Mouse (Mus musculus) left cerebral cortex, adult 9 months (tissue): ENCODE results near the gene Kiz.

Experiments used
- DNase-seq, 2 experiments: peaks; one replicate each; pipeline ENCODE4 v3.0.0; 2022; ENCODE audit warnings: low spot score in 2 of 2

Gene Kiz

DNA sequence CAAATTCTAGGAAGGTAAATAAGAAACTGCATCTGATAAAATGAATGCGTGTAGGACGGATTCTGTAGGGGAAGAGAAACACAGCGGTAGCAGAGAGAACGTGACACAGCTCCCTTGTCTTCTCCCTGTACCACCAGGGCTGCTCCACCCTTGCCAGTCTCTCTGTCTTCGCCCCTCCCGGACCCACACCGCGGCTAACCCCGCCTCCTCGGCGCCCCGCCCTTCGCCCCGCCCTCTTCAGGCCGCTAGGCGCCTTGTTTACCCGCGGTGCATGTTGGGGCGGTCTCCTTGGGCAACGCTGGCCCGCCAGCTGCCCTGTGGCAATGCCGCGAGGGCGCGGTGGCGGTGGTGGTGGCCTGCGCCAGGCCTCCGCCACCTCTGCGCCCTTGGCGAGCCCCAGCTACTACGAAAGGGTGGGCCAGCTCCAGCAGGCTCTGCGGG is at the start of gene Kiz:
TSS of gene Kiz (plus strand) at position 266 of the 441 bp plus-strand sequence.
- peak; percentile 74 to 92 for DNase-seq

DNA sequence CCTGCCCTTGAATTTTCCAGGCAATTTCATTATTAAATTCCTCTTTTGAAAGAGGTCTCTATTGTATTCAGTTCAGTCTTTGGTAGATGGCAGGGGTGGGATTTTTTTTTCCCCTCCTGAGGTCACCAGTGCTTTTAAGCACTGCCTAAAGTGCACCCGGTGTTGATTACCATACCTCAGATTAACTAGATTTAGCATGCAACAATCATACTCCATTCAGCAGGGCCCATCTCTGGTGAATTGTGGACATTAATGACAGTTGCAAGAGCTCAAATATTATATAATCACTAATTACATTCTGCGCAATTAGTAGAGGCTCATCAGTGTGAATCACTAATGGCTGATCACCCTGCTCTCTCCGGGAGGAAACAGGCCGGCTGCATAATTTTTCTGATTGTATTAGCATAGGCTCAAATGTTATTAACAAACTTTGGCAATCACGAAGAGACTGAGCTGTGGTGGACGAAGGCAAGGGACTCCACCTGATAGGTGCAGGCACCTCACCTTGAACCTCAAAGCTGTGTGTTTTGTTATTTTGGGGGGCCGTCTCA is 45.9 kb upstream of the Kiz start:
- no peak for DNase-seq

DNA sequence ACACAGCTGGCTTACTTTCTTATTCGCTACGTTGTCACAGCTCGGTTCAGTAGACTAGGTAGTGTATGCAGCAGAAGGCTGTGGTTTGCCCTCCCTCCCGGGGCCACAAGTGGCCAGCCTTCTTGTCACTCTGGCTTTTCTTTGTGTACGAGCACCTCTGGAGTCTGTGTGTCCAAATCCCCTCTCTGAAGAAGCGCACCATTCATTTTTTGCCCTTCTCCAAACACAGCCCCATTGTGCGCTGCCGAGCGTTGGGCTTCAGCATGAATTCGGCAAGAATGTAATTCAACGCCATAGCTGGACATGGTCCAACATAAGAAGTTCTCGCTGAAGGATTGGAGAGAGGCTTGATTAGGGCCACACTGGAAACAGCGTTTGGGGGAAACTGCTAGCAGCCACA is 45.0 kb upstream of the Kiz start:
- DNase-seq: no peak

DNA sequence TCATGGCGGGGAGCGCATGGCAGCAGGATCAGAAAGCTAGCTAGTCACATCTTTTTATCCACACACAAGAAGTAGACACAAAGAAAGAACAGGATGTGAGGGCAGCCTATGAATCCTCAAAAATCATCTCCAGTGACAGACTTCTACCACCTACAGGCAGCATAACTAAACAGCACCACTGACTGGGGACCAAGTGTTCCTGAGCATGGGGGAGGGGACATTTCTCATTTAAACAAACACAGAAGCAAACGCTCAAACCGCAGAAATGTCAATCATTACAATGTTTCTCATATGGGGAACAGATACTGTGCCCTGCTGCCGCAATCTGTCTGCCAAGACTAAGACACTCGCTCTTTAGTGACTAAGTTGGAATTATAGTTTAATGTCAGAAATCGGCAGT is 40.7 kb upstream of the Kiz start:
- DNase-seq: no peak

DNA sequence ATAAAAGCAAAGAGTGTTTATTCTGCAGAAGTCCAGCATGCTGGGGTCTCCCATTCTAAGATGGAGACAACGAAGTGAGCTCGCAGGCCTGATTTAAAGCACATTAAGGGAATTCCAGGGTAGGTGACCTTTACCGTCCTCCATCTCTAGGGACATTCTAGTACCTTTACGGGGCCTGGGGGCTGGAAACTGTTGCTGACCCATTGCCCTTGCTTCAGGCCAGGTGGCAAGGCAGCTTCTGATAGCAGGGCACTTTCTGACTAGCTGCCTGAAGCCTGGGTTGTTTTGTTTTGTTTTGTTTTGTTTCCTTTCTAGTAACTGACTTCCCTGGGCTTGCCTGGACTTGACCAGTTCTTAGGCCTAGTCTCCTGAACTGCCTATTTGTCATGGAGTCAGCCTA is 36.6 kb upstream of the Kiz start:
- no peak for DNase-seq

DNA sequence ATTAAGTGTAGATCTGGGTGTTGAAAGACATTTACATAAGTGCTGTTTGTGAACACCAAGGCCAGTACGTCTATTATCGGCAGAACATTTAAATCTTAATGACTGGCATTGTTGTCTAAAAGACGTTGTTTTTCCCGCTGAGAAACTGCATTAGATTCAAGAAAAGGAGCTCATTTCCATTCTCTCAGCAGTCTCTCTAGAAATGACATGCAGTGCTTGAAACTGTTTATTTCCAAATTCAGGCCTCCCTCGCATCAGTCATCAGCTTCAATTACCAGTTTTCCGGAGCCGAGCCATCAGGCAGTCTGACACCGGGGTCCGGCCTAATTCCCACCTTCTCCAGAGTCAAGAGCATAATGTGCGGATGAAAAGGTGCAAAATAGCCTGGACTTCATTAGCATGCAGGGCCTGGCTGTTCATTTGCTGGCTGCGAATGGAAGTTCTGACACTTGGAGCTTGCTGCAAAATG is 32.1 kb upstream of the Kiz start:
- DNase-seq: no peak

DNA sequence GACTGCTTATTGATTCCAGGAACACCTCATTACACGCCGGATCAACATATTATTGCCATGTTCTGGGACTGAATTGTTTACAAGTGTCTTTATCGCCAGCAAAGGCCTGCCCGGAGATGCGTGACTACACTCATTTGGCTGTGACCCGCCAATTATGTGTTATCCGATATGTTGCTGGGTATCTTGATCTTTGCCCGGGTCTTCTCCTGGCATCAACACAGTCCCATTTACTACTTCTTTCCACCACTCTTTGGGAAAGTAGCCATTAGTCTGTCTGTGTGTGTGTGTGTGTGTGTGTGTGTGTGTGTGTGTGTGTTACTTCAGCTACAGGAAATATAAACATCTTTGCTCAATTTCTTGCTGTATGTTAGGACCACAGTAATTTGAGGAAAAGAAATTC is 31.6 kb upstream of the Kiz start:
- no peak for DNase-seq

DNA sequence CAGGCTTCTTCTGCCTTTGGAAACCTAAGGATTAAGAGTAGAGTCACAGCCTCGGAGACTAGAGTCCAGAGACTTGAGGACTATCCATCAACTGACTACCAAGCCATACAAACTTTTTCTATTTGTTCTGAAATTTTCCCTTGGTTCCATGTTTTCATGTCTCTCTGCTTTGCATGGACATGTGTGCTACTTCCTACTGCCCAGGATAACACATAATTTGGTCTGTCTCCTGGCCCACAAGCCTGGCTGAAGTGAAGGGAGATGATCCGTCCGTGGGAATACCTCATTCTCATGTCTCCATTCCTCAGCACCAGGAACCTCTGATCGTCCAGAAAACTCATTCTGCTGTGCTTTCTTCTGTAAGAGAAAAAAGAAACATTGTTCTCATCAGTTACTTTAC is 27.7 kb upstream of the Kiz start:
- DNase-seq: no peak

DNA sequence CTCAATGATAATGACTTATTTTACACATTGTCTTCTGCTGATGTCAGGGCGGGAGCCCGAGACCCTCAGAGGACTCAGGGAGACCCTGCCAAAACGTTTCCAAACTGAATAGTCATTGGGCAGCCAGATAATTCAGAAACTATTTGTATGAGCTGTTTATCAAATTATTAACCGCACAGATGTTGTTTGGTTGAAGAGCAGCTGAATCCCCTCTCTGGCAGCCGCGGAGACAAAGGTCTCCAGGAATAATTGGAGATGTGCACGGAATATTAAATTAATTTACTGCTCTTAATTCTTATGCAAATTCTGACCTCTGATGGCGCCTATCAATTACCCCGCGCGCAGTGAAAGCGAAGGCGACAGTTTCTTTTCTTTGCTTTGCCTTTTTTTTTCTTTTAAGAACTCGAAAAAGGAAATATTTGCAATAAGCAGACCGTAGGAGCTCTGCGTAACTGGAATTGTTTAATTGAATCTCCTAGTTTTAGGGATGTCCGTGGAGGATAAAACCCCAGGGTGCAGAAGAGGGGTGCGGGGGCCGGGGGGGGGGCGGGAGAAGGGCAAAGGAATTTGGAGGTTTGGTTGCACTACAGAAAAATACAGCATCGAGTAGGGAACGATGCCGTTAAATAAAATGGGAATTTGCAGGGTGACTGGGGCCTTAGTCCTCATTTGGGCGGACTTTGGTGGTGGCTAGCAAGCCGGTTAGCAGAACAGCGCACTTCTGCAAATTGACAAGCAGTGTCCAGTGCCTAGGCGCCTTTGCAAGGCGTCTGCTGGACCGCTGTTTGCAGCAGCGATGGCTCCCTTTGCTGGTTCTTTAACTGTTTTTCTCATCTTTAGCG is 22.2 kb upstream of the Kiz start:
- DNase-seq: no peak

DNA sequence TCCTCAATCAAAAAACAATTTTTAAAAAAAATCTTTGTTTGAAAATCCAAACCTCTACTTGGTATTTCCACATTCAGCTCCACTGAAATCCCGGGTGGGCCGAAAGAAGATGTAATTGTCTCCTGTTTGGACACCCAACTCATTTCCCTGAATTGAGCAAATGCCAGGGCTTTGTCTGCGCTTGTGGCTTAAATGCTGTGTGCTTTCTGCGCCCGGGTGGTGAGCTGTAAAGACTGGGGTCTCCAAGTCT is 21.7 kb upstream of the Kiz start:
- DNase-seq: no peak

DNA sequence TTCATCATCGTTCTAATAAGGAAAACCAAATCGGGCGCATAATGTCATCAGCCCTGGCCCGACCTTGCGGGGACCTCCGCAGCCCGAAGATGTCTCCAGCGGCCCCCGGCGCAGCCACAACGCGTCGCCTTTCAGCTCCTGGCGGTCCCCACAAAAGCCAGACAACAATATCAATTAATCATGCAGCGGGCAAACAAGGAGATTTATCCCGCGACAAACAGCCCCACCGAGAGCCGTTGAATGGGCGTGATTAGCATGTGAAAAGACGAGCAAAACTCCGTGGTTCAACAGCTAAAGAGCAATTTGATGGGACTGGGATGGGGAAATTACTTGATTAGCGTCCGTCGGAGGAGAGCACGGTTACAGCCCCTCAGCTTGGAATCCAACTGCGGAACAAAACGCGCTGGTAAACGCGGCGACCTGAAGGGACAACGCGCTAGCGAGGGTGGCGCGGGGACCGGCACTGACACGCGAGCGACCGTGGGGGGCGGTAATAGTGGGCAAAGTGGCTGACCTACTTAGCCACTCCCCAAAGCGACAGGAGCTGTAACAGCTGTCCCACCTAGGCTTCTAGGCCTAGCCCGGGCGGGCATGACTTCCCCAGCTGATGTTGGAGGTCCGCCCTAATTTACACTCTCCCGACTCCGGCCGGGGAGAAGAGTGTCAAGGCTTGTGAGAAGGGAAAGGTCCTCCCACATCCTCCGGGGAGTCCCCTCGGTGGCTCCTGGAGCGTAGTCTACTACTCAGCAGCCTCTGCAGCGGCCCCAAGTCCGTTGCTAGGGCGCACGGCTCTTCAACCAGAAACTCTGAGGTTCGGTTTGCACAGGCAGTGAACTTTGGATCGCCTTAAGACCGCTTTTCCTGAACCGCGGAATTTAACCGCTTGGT is 21.1 kb upstream of the Kiz start:
- DNase-seq: no peak

DNA sequence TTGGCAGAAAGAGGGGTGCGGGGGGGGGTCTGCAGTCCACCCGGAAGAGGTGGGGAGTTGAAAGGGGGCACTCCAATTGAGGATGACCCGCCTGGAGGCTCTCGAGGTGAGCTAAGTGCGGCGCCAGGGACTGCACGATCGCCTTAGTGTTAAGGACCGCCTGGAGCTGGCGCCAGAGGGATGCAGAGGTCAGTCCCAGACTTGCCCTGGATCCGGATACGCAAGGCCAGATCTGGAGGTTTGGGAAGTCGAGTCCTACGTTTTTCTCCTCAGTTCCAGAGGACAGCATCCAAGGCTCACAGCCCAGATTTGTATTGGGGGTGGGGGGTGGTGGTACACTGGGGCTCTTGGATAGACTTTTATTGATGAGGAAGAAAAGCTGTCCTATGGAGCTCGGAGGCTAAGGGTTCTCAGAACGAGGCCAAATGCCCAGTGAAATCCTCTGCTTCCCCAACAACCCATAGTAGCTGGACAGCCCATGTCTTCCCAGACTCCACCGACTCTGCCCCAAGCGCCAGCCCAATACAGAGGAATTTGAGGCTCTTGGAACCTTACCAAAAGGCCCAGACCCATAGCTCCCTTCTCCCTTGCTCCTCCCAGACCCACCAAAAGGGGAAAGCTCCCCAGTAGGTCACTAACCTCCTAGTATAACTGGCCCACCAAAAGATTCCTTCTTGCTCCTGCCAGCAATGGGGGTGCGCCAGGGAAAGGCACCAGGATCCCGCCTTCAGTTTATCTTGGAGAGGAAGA is 20.2 kb upstream of the Kiz start:
- no peak for DNase-seq

DNA sequence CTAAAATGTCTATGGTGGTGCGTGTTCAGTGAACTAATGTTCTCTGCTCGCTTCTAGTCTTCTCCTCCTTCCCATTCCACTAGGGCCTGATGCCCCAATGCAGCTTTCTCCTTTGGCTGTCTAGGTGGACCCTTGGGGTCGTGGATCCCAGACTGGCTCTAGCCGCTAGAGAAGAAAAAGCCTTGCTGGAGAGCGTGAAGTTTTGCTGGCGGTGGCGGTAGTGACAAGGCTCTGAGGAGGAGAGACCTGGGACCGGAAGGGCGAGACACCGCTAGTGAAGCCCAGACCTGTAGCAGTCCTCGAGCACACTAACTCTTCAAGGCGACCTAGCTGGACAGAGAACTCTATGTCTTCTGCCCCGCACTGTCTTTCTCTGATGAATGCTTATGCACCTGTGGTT is 19.4 kb upstream of the Kiz start:
- no peak for DNase-seq

DNA sequence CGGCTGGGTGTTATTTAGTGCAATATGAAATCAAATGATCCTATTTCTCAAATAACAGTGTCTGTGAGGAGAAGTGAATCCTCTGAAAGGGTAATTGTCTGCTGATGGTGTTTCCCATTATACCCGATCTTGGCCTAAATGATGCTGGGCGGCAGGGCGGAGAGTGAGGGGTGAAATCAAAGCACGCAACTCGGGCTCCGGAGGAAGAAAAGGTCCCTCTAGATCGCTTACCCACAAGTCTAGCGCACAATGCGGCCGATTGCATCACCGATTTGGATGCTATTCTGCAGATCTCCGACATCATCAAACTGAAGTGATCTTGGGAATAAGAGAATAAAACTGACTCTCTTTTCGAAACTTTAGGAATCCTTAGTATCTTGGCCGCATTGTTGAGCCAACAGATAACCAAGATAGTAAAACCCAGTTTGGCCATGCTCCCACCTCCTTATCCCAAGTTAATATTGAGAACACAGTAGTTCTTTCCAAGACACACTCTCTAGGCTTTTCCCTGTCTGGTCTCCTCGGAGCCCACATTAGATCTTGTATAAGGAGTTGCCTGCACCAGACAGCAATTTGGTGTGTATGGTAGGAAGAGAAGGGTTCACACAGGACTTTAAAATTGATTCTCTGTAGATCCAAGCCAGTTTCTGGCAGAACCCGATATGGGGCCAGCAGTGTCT is 18.7 kb upstream of the Kiz start:
- no peak for DNase-seq

DNA sequence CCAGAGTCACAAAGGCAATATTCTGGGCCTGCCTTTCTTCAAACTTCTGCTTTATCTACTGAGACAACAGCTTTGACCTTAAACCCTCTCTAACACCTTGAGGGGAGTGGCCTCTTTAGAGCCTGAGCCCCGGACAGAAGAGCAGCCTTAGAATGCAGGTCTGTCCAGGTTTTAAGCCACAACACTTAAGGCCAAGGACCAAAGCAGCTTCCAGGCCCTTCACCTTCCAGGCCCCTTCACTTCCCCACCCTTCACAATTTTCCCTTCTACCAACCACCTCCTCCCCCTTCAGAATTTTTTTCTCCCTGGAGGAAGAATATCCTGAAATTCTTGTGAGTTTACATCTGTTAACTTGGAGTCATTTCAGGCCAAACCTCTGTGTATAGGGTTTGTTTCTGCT is 18.0 kb upstream of the Kiz start:
- DNase-seq: no peak

DNA sequence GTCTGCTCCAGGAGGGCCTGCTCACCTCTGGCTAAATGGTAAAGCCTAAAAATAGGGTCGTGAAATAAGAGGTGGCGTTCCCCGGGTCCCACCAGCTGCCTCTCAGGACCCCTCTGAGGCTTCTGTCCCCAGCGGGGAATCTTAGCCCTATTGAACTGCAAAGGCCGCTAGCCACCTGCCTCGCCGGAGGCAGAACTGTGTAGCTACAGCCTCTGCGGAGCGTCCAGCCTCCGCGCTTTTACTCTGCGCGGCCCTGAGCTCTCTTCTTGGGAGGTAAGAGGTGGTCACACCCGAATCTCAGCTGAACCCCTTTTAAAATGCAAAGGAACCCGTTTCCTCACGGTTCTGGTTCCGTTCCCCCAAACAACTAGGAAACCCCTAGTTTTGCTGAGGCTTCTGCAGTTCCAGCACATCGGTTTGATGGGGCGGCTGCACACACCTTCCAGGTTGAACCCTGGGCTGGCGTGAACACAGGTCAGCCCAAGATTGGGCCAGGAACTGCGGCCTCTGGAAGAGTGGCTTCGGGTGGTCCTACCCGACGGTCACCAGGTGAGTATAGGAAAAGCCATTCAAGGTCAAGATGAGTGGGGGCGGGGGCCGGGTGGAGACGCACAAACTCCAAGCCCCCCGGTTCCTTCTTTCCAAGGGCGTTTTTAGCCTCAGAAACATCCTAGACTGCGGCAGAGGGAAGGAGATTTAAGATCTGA is 16.9 kb upstream of the Kiz start:
- no peak for DNase-seq

DNA sequence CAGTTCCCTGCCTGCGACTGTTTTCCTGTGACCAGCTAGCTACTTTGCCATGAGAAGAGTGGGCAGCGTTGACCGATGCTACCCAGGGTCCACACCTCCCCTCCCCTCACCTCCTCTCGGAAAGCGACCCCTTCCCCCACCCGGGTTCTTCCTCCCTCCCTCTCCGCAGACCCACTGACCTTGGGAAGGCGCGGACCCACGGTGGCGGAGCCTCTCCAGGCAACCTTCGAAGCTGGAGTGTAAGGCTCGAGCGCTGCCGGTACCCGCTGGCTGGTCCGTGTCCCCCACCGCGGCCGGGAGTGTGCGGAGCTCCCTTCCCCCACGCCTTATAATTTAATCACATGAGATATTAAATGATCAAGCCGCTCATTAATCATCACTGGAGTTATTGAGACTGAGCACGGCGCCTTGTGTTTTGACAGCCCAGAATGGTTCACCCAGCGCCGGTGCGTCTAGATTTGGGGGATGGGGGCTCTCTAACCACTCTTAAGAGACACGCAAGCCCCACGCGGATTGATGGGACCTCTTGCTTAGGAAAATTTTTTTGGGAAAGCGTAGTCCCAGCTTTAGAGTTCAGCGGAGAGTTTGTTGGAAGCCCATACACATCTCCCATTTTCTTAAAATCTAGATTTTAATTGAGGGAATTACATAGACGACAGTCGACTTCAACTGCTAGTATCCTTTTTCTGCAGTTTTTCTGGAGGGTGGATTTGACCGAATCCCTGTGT is 16.2 kb upstream of the Kiz start:
- DNase-seq: no peak

DNA sequence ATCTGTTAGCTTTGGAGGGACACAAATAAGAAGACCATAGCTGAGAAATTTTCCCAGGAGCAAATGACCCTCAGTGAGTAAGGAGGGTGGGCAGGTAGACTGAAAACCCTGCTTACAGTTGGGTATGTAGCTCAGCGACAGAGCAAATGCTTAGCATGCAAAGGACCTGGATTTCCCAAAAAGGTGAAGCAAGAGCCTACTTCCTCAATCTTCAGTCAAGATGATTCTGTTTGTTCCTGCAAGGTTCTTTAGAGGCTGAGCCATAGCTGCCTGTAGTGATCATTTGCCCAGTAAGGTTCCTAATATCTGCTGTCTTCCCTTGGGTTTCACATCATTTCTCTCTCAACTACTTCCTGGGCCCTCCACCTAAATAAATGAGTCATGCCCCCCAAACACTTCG is 7.8 kb upstream of the Kiz start:
- DNase-seq: no peak

DNA sequence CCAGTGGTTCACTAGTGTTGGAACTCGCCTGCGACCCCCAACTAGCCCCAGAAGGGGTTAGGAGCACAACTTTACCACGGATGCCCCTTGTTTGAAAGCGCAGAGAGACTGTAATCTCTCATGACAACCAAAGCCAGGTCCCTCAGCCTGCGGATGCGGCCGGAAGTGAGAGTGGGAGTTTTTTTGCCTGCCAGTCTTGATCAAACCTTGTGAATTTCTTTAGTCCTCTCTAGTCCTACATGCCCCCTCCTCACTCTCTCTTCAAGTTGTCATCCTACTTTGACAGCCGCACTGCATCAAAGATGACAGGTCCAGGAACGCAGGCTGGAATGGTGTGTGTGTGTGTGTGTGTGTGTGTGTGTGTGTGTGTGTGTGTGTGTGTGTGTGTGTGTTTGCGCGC is 456 bp downstream of the Kiz start:
- DNase-seq: no peak

DNA sequence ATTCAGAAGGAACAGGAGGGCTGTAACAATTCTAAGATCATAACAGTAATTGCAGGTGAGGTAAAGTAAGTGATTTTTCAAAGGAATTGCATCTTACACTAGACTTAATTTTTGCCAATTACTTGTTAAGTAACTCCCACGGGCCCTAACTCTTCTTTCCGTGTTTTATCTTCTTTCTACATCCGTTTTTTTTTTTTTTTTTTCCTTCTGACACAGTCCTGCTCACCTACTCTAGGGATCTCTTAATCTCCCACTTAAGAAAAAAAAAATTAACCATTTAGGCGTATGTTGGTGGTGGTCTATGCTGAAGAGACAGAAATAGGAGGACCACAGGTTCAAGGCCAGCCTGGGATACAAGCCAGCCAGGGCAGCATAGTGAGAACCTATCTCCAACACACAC is 1.2 kb downstream of the Kiz start:
- DNase-seq: no peak
